Mouse (Mus musculus) erythroblast, embryonic 14.5 days (primary cell): ENCODE measurements around the gene Tssk6. TPM values are rescaled to one million over a fixed set of nuclear protein-coding genes. Genes with fewer than 3 reads are reported as not detected.
"Not testable (repeated sequence)": the region's sequence is repeated elsewhere in the genome, so short reads cannot be mapped to it uniquely, and the experiment has no call there.

Experiments
- H3K27me3 ChIP-seq: 2 replicates; pipeline ENCODE4 v1.6.1; 2012; ENCODE audit warnings: inconsistent platforms; ENCODE audit not compliant: control insufficient read depth
- H3K36me3 ChIP-seq: 2 replicates; pipeline ENCODE4 v1.6.1; 2012; ENCODE audit warnings: mild to moderate bottlenecking, inconsistent platforms; ENCODE audit not compliant: control insufficient read depth
- H3K4me1 ChIP-seq: 2 replicates; pipeline ENCODE4 v1.6.1; 2012; ENCODE audit warnings: inconsistent platforms; ENCODE audit not compliant: control insufficient read depth
- H3K4me3 ChIP-seq: replicated peaks from 2 replicates; pipeline ENCODE3; 2012; ENCODE audit warnings: moderate library complexity, mild to moderate bottlenecking, inconsistent platforms
- H3K9me3 ChIP-seq: 2 replicates; pipeline ENCODE4 v1.6.1; 2012; ENCODE audit warnings: low read length, inconsistent platforms, mixed read lengths; ENCODE audit not compliant: control insufficient read depth
- GATA1 ChIP-seq: IDR thresholded peaks from 2 replicates; pipeline ENCODE4 v1.6.1; 2012; ENCODE audit warnings: low read length, inconsistent platforms, mixed read lengths
- TAL1 ChIP-seq: IDR thresholded peaks from 3 replicates; pipeline ENCODE4 v1.6.1; 2012; ENCODE audit warnings: low read length, inconsistent platforms, mixed read lengths
- polyA plus RNA-seq: library from polyadenylated mRNA; stranded (reverse); fragments of >175 nt; gene quantifications from 2 replicates; pipeline ENCODE4 v1.2.3, GENCODE M21; 2012

Gene Tssk6
- polyA plus RNA-seq, 1 experiment, result 0.10 TPM

- Histone ChIP-seq H3K27me3 (no peaks in the 10 kb centered on the region), H3K4me1 (peaks cover 8% of the 10 kb centered on the region), H3K4me3 (no peak overlapping the region), H3K36me3 (peaks cover 76% of the 10 kb centered on the region), H3K9me3 (no peaks in the 10 kb centered on the region)
- TF ChIP-seq GATA1 (no peak), TAL1 (no peak)
Measured at GRCm38 (mm10) chr8:69926901-69927300, 24.9 kb downstream of the Tssk6 start.

DNA sequence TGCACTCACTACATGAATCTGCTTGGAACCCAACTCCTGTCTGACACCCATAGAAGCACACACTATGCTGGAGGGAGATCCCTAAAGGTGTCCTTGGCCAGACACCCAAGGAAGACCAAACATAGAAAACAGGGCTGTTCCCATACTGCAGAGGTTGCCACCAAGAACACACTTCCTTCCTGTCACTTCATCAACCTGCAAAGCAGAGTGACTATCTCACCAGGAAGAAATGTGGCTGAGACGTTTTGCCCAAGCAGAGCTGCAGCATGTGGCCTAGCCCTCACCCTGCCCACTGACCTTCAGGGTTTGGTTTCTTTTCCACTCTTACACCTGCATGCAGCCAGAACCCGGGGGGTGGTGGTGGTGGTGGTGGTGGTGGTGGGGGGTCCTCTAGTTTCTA lies 31.8 kb downstream of the Tssk6 start:
- peaks cover 16% of the 10 kb centered on the region for H3K4me1 ChIP-seq
- TF ChIP-seq TAL1, result no peak
- TF ChIP-seq GATA1, result no peak
- H3K27me3 ChIP-seq, result no peaks in the 10 kb centered on the region
- peaks cover 76% of the 10 kb centered on the region for H3K36me3 ChIP-seq
- H3K4me3 ChIP-seq, result no peak overlapping the region
- no peaks in the 10 kb centered on the region for H3K9me3 ChIP-seq

DNA sequence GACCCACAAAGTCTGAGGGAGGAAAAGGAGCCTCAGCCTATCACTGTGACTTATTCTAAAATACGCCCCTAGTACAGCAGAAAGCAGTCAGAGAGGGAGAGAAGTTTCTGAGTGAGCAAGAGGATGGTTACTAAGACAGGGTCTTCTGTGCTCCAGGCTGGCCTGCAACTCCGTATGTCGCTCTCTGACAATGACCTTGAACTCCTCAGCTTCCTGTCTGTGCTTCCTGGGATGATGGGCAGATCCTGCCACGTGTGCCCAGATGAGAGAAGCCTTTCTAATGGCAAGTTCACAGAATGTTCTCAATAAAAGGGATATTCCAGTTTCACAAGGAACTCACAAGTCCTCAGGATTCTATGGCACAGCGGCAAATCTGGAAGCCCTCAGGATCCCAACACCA lies 32.6 kb downstream of the Tssk6 start:
- Histone ChIP-seq H3K4me1 (peaks cover 19% of the 10 kb centered on the region), H3K9me3 (no peaks in the 10 kb centered on the region), H3K36me3 (peaks cover 74% of the 10 kb centered on the region), H3K4me3 (no peak overlapping the region), H3K27me3 (no peaks in the 10 kb centered on the region)
- TF ChIP-seq GATA1, result no peak

- H3K36me3 ChIP-seq, result peaks cover 78% of the 10 kb centered on the region
- H3K4me3 ChIP-seq, result no peak overlapping the region
- no peaks in the 10 kb centered on the region for H3K27me3 ChIP-seq
- no peaks in the 10 kb centered on the region for H3K9me3 ChIP-seq
- TF ChIP-seq GATA1, result no peak
- no peak for TF ChIP-seq TAL1
- peaks cover 26% of the 10 kb centered on the region for H3K4me1 ChIP-seq
Measured at GRCm38 (mm10) chr8:69935431-69935830, 33.4 kb downstream of the Tssk6 start.

DNA sequence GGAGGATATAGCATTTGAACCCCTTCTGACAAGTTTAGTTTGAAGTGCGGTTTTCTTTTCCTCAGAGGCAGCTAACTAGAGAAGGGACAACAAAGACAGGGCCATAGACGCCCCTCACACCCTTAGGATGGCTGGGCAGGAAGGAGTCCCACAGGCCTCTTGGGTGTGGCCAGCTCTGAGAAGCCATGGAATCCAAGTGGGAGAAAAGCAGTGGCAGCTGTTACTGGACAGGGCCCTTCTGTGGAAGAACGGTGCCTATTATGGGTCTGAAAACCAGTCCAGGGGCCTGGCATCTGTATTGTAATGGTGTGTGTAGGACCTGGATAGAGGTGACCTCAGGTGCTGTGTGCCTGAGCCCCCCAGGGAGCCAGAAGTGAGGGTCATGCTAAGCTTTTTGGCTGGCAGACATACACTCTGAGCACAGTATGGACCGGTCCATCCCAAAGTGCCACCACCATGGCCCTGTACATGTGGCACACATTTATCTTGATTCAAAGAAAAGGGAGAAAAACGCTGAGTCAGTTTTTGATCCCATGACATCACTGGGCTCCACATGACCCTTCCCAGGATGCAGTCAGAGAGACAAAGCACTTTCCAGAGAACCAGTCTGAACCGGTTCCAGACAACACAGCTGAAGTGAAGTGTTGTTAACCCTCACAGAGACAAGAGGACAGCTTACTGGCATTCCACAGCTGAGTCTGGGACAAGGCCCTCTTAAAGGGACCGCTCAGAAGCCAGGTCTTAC lies 34.2 kb downstream of the Tssk6 start:
- TF ChIP-seq TAL1, result no peak
- no peak for TF ChIP-seq GATA1
- Histone ChIP-seq H3K27me3 (no peaks in the 10 kb centered on the region), H3K36me3 (peaks cover 74% of the 10 kb centered on the region), H3K9me3 (no peaks in the 10 kb centered on the region), H3K4me3 (no peak overlapping the region), H3K4me1 (peaks cover 28% of the 10 kb centered on the region)

GRCm38 (mm10) chr8:69937466-69937865 lies 35.5 kb downstream of the Tssk6 start:
- Histone ChIP-seq H3K9me3 (no peaks in the 10 kb centered on the region), H3K4me3 (no peak overlapping the region), H3K27me3 (no peaks in the 10 kb centered on the region), H3K4me1 (peaks cover 28% of the 10 kb centered on the region), H3K36me3 (peaks cover 74% of the 10 kb centered on the region)
- TF ChIP-seq TAL1 (no peak), GATA1 (no peak)

GRCm38 (mm10) chr8:69938245-69938982 lies 36.4 kb downstream of the Tssk6 start:
- H3K4me3 ChIP-seq, result no peak overlapping the region
- H3K9me3 ChIP-seq, result no peaks in the 10 kb centered on the region
- TF ChIP-seq GATA1 (no peak), TAL1 (no peak)
- H3K4me1 ChIP-seq, result peaks cover 32% of the 10 kb centered on the region
- H3K36me3 ChIP-seq, result peaks cover 72% of the 10 kb centered on the region
- no peaks in the 10 kb centered on the region for H3K27me3 ChIP-seq

GRCm38 (mm10) chr8:69939633-69940032 lies 37.6 kb downstream of the Tssk6 start:
- Histone ChIP-seq H3K4me1 (peaks cover 38% of the 10 kb centered on the region), H3K36me3 (peaks cover 70% of the 10 kb centered on the region), H3K9me3 (no peaks in the 10 kb centered on the region), H3K27me3 (no peaks in the 10 kb centered on the region), H3K4me3 (no peak overlapping the region)
- TF ChIP-seq TAL1 (no peak), GATA1 (no peak)

DNA sequence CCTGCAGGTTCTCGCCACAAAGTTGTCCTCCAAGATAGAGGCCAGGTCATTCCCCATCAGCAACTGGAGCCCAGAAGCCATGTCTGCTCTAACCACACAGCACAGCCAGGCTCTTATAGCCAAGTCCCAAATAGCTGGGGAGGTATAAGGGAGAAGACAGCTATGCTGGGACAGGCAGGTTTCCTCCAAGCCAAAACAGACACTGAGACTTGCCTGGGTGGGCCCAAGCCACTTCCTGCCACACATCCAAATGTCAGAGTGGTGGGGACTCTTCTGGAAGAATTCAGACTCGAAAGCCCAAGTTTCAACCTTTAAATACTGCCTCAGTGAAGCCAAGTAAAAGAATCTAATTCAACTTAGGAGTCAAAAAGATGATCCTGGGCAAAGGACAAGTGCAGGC lies 38.4 kb downstream of the Tssk6 start:
- TF ChIP-seq TAL1 (no peak), GATA1 (no peak)
- peaks cover 66% of the 10 kb centered on the region for H3K36me3 ChIP-seq
- H3K9me3 ChIP-seq, result no peaks in the 10 kb centered on the region
- H3K4me1 ChIP-seq, result peaks cover 40% of the 10 kb centered on the region
- no peaks in the 10 kb centered on the region for H3K27me3 ChIP-seq
- H3K4me3 ChIP-seq, result no peak overlapping the region

DNA sequence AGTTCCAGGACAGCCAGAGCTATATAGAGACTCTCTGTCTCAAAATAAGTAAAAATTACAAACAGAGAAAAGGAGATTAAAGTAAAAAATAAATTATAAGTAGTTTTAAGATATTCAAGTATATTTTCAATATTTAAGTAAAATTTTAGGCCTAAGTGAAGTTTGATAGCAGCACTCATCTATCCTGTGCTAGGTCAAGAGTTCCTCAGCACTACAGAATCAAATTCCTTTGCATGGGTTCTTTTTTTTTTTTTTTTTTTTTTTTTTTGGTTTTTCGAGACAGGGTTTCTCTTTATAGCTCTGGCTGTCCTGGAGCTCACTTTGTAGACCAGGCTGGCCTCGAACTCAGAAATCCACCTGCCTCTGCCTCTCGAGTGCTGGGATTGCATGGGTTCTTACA lies 40.5 kb downstream of the Tssk6 start:
- peaks cover 33% of the 10 kb centered on the region for H3K4me1 ChIP-seq
- H3K9me3 ChIP-seq, result not testable (repeated sequence)

More for the DNA sequence above, 40.5 kb downstream of the Tssk6 start:
- H3K4me3 ChIP-seq, H3K27me3 ChIP-seq: not testable (repeated sequence)
- H3K36me3 ChIP-seq, result peaks cover 67% of the 10 kb centered on the region
